Mouse (Mus musculus) olfactory bulb, adult 2 months (tissue): ENCODE results near the gene Espn.

Experiments
- CTCF ChIP-seq: fragments of 200-500 bp; IDR thresholded peaks from 2 replicates; pipeline ENCODE4 v1.5.1; 2012; ENCODE audit warnings: low read depth, mild to moderate bottlenecking, low read length, moderate library complexity; ENCODE audit not compliant: insufficient read depth
- POLR2A ChIP-seq: fragments of 200-500 bp; IDR thresholded peaks from 2 replicates; pipeline ENCODE4 v1.6.1; 2012; ENCODE audit warnings: mild to moderate bottlenecking, low read depth, low read length, moderate library complexity; ENCODE audit not compliant: insufficient read depth

GRCm38 (mm10) chr4:152177537-152178343 is 25.6 kb upstream of the Espn start, which contains the start of gene Acot7:
- TF ChIP-seq CTCF (no peak), POLR2A (peak; percentile 95)
